Mouse (Mus musculus): ENCODE measurements at regions not wholly inside any gene's neighbourhood (a gene's known extent, or its start where the extent isn't known, plus 50 kb on each side); places are given as distances from the start of the nearest gene placed in this dataset.

- WGBS (ENCODE audit: insufficient replicate concordance), result 58% methylated on average over 6 of the region's 6 CpGs
- DNase-seq, result no peak
Observed at GRCm38 (mm10) chr3:128723100-128723499, 476.6 kb upstream of the Pitx2 start.

DNA sequence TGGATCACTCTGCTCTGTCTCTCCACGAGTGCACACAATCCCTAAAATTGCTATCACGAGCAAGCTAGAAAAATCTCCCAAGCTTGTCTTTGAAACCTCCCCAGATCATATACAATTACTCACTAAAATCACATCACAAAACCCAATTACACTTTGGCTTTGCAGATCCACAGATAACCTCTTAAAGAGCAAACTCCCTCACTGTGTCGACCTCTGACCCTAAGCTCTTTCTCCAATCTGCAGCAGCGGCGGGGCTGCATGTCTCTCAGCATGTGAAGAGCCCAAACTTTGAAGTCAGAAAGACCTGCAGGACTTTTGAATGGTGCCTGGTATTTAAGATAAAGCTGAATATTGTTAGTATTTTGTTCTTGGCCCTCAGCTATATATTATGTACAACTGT, 479.4 kb upstream of the Pitx2 start:
- WGBS (ENCODE audit: insufficient replicate concordance), result 54% methylated on average over 5 of the region's 5 CpGs
- Histone ChIP-seq H3K27me3 (ENCODE audit: insufficient read depth, low read length) (no peaks in the 10 kb centered on the region), H3K4me1 (ENCODE audit: insufficient read depth) (no peaks in the 10 kb centered on the region), H3K4me3 (ENCODE audit: low read depth, low read length) (no peak overlapping the region), H3K4me2 (ENCODE audit: low read depth, low read length) (no peak overlapping the region), H3K36me3 (replicated peaks; ENCODE audit: insufficient read depth, low read length) (no peaks in the 10 kb centered on the region), H3K9ac (replicated peaks) (no peak overlapping the region), H3K9me3 (ENCODE audit: low read length) (no peaks in the 10 kb centered on the region), H3K27ac (ENCODE audit: low read depth) (no peak overlapping the region)
- no peak for ATAC-seq
- no peak for DNase-seq
- TF ChIP-seq EP300 (IDR thresholded peaks at IDR 0.05; ENCODE audit: low read depth), result no peak
- no peak for TF ChIP-seq CTCF (IDR thresholded peaks at IDR 0.05; ENCODE audit: low read depth)

More at GRCm38 (mm10) chr3:128723100-128723499, 476.6 kb upstream of the Pitx2 start:
- TF ChIP-seq EP300 (IDR thresholded peaks at IDR 0.05; ENCODE audit: low read depth) (no peak), CTCF (IDR thresholded peaks at IDR 0.05; ENCODE audit: low read depth) (no peak)
- no peak overlapping the region for H3K4me3 ChIP-seq (ENCODE audit: low read depth, low read length)
- H3K36me3 ChIP-seq (replicated peaks; ENCODE audit: insufficient read depth, low read length), result no peaks in the 10 kb centered on the region
- no peaks in the 10 kb centered on the region for H3K27me3 ChIP-seq (ENCODE audit: insufficient read depth, low read length)
- no peaks in the 10 kb centered on the region for H3K9me3 ChIP-seq (ENCODE audit: low read length)
- no peak overlapping the region for H3K27ac ChIP-seq (ENCODE audit: low read depth)
- no peak overlapping the region for H3K9ac ChIP-seq (replicated peaks)
- no peaks in the 10 kb centered on the region for H3K4me1 ChIP-seq (ENCODE audit: insufficient read depth)
- H3K4me2 ChIP-seq (ENCODE audit: low read depth, low read length), result no peak overlapping the region
- no peak for ATAC-seq

DNA sequence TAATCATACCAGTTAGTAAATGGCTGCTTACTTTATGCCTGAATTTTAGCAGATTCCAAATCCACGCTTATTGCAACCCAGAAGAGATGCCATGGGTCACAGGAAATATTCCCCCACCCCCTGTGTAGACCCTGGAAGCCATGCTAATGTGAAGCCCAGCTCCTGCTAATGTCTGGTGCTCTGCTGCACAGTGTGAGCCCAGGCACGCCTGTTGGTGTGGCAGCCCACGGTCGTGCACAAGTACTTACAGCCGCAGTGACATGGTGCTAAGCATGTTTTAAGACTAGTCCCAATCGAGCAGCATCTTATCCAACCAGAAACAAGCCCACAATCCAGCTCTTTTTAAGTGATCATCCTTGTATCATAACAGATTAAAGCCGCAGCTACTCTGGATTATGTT, 480.5 kb upstream of the Pitx2 start:
- WGBS (ENCODE audit: insufficient replicate concordance), result 72% methylated on average over 7 of the region's 7 CpGs
- Histone ChIP-seq H3K4me2 (ENCODE audit: low read depth, low read length) (no peak overlapping the region), H3K36me3 (replicated peaks; ENCODE audit: insufficient read depth, low read length) (no peaks in the 10 kb centered on the region), H3K4me3 (ENCODE audit: low read depth, low read length) (no peak overlapping the region), H3K9ac (replicated peaks) (no peak overlapping the region), H3K27me3 (ENCODE audit: insufficient read depth, low read length) (no peaks in the 10 kb centered on the region), H3K9me3 (ENCODE audit: low read length) (no peaks in the 10 kb centered on the region), H3K27ac (ENCODE audit: low read depth) (no peak overlapping the region), H3K4me1 (ENCODE audit: insufficient read depth) (no peaks in the 10 kb centered on the region)
- DNase-seq, result no peak
- ATAC-seq, result no peak
- no peak for TF ChIP-seq EP300 (IDR thresholded peaks at IDR 0.05; ENCODE audit: low read depth)

GRCm38 (mm10) chr3:128707270-128707669, 492.4 kb upstream of the Pitx2 start:
- TF ChIP-seq CTCF (IDR thresholded peaks at IDR 0.05; ENCODE audit: low read depth), result no peak
- TF ChIP-seq EP300 (IDR thresholded peaks at IDR 0.05; ENCODE audit: low read depth), result no peak
- H3K36me3 ChIP-seq (replicated peaks; ENCODE audit: insufficient read depth, low read length), result no peaks in the 10 kb centered on the region
- H3K9me3 ChIP-seq (ENCODE audit: low read length), result no peaks in the 10 kb centered on the region
- ATAC-seq (no peak), DNase-seq (no peak)
- WGBS (ENCODE audit: insufficient replicate concordance), result 79% methylated on average over 3 of the region's 3 CpGs
- no peaks in the 10 kb centered on the region for H3K4me1 ChIP-seq (ENCODE audit: insufficient read depth)
- no peak overlapping the region for H3K27ac ChIP-seq (ENCODE audit: low read depth)
- no peak overlapping the region for H3K4me2 ChIP-seq (ENCODE audit: low read depth, low read length)
- H3K27me3 ChIP-seq (ENCODE audit: insufficient read depth, low read length), result no peaks in the 10 kb centered on the region
- H3K4me3 ChIP-seq (ENCODE audit: low read depth, low read length), result no peak overlapping the region
- H3K9ac ChIP-seq (replicated peaks), result no peak overlapping the region

DNA sequence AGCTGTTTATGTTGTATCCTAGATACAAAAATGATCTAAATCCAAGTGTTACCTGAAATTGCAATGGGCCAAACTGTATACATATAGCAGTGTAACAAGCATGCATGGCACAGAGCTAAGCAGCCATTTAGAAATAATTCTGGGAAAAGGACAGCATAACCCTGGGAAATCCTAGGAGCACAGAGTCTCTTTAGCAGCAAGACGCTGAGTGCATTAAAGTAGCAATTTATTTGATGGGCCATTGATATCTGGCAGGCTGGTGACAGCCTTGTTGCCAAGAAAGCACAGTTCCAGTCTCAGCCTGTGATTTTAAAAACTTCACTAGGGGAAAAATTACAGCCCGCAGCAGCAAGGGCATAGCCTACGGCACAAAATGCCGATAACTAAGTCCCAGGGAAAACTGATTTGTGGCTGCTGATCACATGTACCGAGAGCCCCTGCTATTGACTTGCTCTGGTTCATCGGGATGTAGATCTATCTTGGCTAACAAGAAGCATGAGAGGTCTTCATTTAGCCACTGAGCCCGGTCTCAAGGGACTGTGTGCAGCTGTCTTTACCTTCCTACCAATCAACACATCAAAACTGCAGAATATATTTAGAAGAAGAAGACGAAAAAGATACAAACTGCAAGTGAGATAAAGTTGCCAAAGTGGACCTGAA, 531.1 kb upstream of the Pitx2 start:
- no peak overlapping the region for H3K4me2 ChIP-seq (ENCODE audit: low read depth, low read length)
- TF ChIP-seq EP300 (IDR thresholded peaks at IDR 0.05; ENCODE audit: low read depth) (no peak), CTCF (IDR thresholded peaks at IDR 0.05; ENCODE audit: low read depth) (no peak)
- no peak overlapping the region for H3K27ac ChIP-seq (ENCODE audit: low read depth)
- ATAC-seq (no peak), DNase-seq (no peak)
- no peak overlapping the region for H3K4me3 ChIP-seq (ENCODE audit: low read depth, low read length)
- H3K27me3 ChIP-seq (ENCODE audit: insufficient read depth, low read length), result no peaks in the 10 kb centered on the region
- no peak overlapping the region for H3K9ac ChIP-seq (replicated peaks)
- 72% methylated on average over 8 of the region's 8 CpGs for WGBS (ENCODE audit: insufficient replicate concordance)
- H3K9me3 ChIP-seq (ENCODE audit: low read length), result no peaks in the 10 kb centered on the region
- no peaks in the 10 kb centered on the region for H3K4me1 ChIP-seq (ENCODE audit: insufficient read depth)
- no peaks in the 10 kb centered on the region for H3K36me3 ChIP-seq (replicated peaks; ENCODE audit: insufficient read depth, low read length)

- 76% methylated on average over 3 of the region's 3 CpGs for WGBS (ENCODE audit: insufficient replicate concordance)
Observed at GRCm38 (mm10) chr3:128665184-128665583, 534.5 kb upstream of the Pitx2 start.

More at GRCm38 (mm10) chr3:128665184-128665583, 534.5 kb upstream of the Pitx2 start:
- Histone ChIP-seq H3K9me3 (ENCODE audit: low read length) (no peaks in the 10 kb centered on the region), H3K4me1 (ENCODE audit: insufficient read depth) (no peaks in the 10 kb centered on the region), H3K9ac (replicated peaks) (no peak overlapping the region), H3K27ac (ENCODE audit: low read depth) (no peak overlapping the region), H3K4me2 (ENCODE audit: low read depth, low read length) (no peak overlapping the region), H3K36me3 (replicated peaks; ENCODE audit: insufficient read depth, low read length) (no peaks in the 10 kb centered on the region), H3K27me3 (ENCODE audit: insufficient read depth, low read length) (no peaks in the 10 kb centered on the region), H3K4me3 (ENCODE audit: low read depth, low read length) (no peak overlapping the region)
- ATAC-seq (no peak), DNase-seq (no peak)
- TF ChIP-seq EP300 (IDR thresholded peaks at IDR 0.05; ENCODE audit: low read depth) (no peak), CTCF (IDR thresholded peaks at IDR 0.05; ENCODE audit: low read depth) (no peak)
